Mouse (Mus musculus): ENCODE data around the gene Echdc3. TPM values are rescaled to one million over a fixed set of nuclear protein-coding genes. Genes with fewer than 3 reads are reported as not detected.

The Echdc3 gene
- polyA plus RNA-seq, 1 experiment from 2014 or later = 8.1 TPM

DNA sequence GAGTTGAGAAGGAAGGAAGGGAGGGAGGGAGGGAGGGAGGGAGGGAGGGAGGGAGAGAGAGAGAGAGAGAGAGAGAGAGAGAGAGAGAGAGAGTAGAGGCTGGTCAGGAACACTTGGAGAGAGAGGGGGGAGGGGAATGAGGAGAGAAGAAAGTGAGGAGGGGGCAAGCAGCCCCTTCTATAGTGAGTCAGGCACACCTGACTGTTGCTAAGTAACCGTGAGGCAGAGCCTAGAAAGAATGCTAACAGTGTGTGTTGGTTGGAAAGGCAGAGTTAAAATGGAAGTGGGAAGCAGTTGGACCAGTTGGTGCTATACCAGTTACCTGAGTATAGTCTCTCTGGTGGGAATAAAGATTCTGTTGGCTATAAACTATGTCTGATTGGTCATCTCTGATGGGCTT, 27.2 kb upstream of the Echdc3 start:
- 52% methylated on average over 1 of the region's 1 CpGs for WGBS
- TF ChIP-seq EP300 (optimal IDR thresholded peaks at IDR 0.05) = no peak
- no peak for TF ChIP-seq CTCF (IDR thresholded peaks at IDR 0.05; ENCODE audit: low read depth)

DNA sequence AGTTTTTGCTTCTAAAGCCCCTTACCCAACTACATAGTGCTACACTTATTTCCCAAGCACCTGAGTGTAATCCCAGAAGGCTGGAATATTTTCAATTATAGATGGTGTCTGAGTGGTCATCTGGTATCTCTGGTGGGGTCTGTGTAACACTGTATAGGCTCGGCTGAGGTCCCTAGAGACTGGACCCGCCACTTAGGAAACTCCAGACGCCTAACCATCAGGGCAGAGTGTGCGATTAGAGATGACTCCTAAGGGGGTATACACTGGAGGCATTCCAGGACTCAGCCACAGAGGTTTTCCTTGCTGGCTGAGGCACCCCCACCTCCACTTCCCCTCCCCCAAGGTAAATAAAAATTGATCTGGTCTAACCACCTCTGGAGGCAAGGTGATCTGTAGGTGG, 26.5 kb upstream of the Echdc3 start:
- 61% methylated on average over 4 of the region's 4 CpGs for WGBS
- H3K27ac ChIP-seq (replicated peaks) = no peak overlapping the region
- no peak overlapping the region for H3K4me2 ChIP-seq (replicated peaks; ENCODE audit: low read depth)
- no peak overlapping the region for H3K4me3 ChIP-seq (ENCODE audit: low read depth, low read length)
- H3K36me3 ChIP-seq (ENCODE audit: control insufficient read depth, insufficient read depth, low read length) = no peaks in the 10 kb centered on the region
- DNase-seq (ENCODE audit: low spot score) (no peak), ATAC-seq (ENCODE audit: low FRiP score, low TSS enrichment) (peak; percentile 36; the same call in 1 of the 2 replicates)
- TF ChIP-seq EP300 (optimal IDR thresholded peaks at IDR 0.05) (no peak), CTCF (IDR thresholded peaks at IDR 0.05; ENCODE audit: low read depth) (no peak)
- H3K4me1 ChIP-seq (replicated peaks; ENCODE audit: control insufficient read depth, insufficient read depth) = no peaks in the 10 kb centered on the region
- no peaks in the 10 kb centered on the region for H3K27me3 ChIP-seq (ENCODE audit: control insufficient read depth, insufficient read depth, low read length)
- no peaks in the 10 kb centered on the region for H3K9me3 ChIP-seq (ENCODE audit: control insufficient read depth, low read length)
- H3K9ac ChIP-seq (ENCODE audit: low read length) = no peak overlapping the region

More for the DNA sequence above, 27.2 kb upstream of the Echdc3 start:
- no peak overlapping the region for H3K27ac ChIP-seq (replicated peaks)
- H3K9ac ChIP-seq (ENCODE audit: low read length) = no peak overlapping the region
- no peak overlapping the region for H3K4me3 ChIP-seq (ENCODE audit: low read depth, low read length)
- no peaks in the 10 kb centered on the region for H3K4me1 ChIP-seq (replicated peaks; ENCODE audit: control insufficient read depth, insufficient read depth)
- H3K36me3 ChIP-seq (ENCODE audit: control insufficient read depth, insufficient read depth, low read length) = no peaks in the 10 kb centered on the region
- no peak overlapping the region for H3K4me2 ChIP-seq (replicated peaks; ENCODE audit: low read depth)
- no peaks in the 10 kb centered on the region for H3K9me3 ChIP-seq (ENCODE audit: control insufficient read depth, low read length)
- no peaks in the 10 kb centered on the region for H3K27me3 ChIP-seq (ENCODE audit: control insufficient read depth, insufficient read depth, low read length)
- no peak for DNase-seq (ENCODE audit: low spot score)
- no peak for ATAC-seq (ENCODE audit: low FRiP score, low TSS enrichment)

DNA sequence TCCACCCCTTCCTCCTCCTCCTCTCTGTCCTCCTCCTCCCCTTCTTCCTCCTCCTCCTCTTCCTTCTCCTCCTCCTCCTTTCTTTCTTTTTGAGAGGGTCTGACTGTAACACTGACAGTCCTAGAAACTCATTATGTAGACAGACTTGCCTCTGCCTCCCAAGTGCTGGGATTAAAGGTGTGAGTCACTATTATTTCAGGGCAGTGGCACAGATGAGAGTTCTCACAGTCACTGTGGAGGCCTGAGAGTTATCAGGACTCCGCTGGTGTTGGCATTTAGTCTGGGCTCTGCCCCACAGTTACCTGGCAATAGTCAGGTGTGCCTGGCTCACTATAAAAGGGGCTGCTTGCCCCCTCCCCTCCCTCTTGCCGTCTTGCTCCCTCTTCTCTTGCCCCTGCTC, 25.8 kb upstream of the Echdc3 start:
- H3K9me3 ChIP-seq (ENCODE audit: control insufficient read depth, low read length) = no peaks in the 10 kb centered on the region
- no peaks in the 10 kb centered on the region for H3K27me3 ChIP-seq (ENCODE audit: control insufficient read depth, insufficient read depth, low read length)
- peak; percentile 22 for DNase-seq (ENCODE audit: low spot score)
- H3K27ac ChIP-seq (replicated peaks) = no peak overlapping the region
- no peak overlapping the region for H3K9ac ChIP-seq (ENCODE audit: low read length)
- H3K4me2 ChIP-seq (replicated peaks; ENCODE audit: low read depth) = no peak overlapping the region
- no peaks in the 10 kb centered on the region for H3K4me1 ChIP-seq (replicated peaks; ENCODE audit: control insufficient read depth, insufficient read depth)
- WGBS = 19% methylated on average over 2 of the region's 2 CpGs
- TF ChIP-seq EP300 (optimal IDR thresholded peaks at IDR 0.05) (no peak), CTCF (IDR thresholded peaks at IDR 0.05; ENCODE audit: low read depth) (no peak)
- H3K36me3 ChIP-seq (ENCODE audit: control insufficient read depth, insufficient read depth, low read length) = no peaks in the 10 kb centered on the region
- no peak overlapping the region for H3K4me3 ChIP-seq (ENCODE audit: low read depth, low read length)
- ATAC-seq (ENCODE audit: low FRiP score, low TSS enrichment) = peak; percentile 79

DNA sequence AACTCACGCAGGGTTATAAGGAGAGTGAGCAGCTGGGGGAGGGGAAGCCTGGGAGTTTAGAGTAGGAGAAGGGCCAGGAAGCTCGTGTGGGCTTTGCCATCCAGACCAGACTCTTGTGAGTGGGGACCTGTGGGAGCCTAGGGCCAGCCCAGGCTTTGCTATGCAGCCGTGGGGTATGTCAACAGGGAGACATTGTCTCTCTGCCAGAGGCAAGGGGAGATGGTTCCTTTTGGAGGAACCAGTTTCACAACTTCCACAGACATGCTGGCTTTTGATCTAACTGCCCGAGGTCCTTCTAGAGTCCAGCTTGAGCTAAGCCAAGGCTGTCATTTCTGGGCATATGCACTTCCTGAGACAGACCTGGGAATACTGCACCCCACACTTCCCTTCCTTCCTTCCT, 25.4 kb upstream of the Echdc3 start:
- no peak for TF ChIP-seq EP300 (optimal IDR thresholded peaks at IDR 0.05)
- TF ChIP-seq CTCF (IDR thresholded peaks at IDR 0.05; ENCODE audit: low read depth) = no peak
- WGBS = 38% methylated on average over 4 of the region's 4 CpGs
- no peak overlapping the region for H3K4me3 ChIP-seq (ENCODE audit: low read depth, low read length)
- H3K27ac ChIP-seq (replicated peaks) = no peak overlapping the region
- ATAC-seq (ENCODE audit: low FRiP score, low TSS enrichment) (peak; percentile 25; the same call in 1 of the 2 replicates), DNase-seq (ENCODE audit: low spot score) (peak; percentile 18)
- H3K9me3 ChIP-seq (ENCODE audit: control insufficient read depth, low read length) = no peaks in the 10 kb centered on the region
- no peak overlapping the region for H3K9ac ChIP-seq (ENCODE audit: low read length)
- no peaks in the 10 kb centered on the region for H3K27me3 ChIP-seq (ENCODE audit: control insufficient read depth, insufficient read depth, low read length)
- H3K4me1 ChIP-seq (replicated peaks; ENCODE audit: control insufficient read depth, insufficient read depth) = no peaks in the 10 kb centered on the region
- no peak overlapping the region for H3K4me2 ChIP-seq (replicated peaks; ENCODE audit: low read depth)
- no peaks in the 10 kb centered on the region for H3K36me3 ChIP-seq (ENCODE audit: control insufficient read depth, insufficient read depth, low read length)

DNA sequence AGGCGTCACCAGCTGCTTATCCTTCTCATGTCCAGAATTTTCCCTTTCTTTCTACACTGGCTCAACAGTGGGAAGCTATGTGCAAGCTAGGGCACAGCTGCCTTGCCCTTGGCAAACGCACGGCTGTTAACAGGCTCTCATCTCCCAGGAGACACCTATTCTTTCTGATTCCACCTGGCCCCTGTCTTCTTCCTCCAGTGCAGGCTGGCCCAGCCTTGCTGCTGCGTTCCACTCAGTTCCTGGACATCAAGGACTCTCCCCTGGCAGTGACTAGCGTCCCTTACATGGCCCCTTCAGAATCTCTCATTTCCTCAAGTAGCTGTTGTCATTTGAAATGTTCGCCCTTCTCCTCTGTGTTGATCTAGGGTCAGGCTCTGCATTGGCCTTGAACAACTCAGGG, 20.5 kb upstream of the Echdc3 start:
- TF ChIP-seq EP300 (optimal IDR thresholded peaks at IDR 0.05) = no peak
- no peak for TF ChIP-seq CTCF (IDR thresholded peaks at IDR 0.05; ENCODE audit: low read depth)
- no peak for DNase-seq (ENCODE audit: low spot score)
- WGBS = 62% methylated on average over 6 of the region's 6 CpGs
- Histone ChIP-seq H3K4me2 (replicated peaks; ENCODE audit: low read depth) (no peak overlapping the region), H3K9me3 (ENCODE audit: control insufficient read depth, low read length) (no peaks in the 10 kb centered on the region), H3K27ac (replicated peaks) (no peak overlapping the region), H3K4me1 (replicated peaks; ENCODE audit: control insufficient read depth, insufficient read depth) (no peaks in the 10 kb centered on the region), H3K9ac (ENCODE audit: low read length) (no peak overlapping the region), H3K4me3 (ENCODE audit: low read depth, low read length) (no peak overlapping the region), H3K27me3 (ENCODE audit: control insufficient read depth, insufficient read depth, low read length) (no peaks in the 10 kb centered on the region), H3K36me3 (ENCODE audit: control insufficient read depth, insufficient read depth, low read length) (no peaks in the 10 kb centered on the region)
- no peak for ATAC-seq (ENCODE audit: low FRiP score, low TSS enrichment)

DNA sequence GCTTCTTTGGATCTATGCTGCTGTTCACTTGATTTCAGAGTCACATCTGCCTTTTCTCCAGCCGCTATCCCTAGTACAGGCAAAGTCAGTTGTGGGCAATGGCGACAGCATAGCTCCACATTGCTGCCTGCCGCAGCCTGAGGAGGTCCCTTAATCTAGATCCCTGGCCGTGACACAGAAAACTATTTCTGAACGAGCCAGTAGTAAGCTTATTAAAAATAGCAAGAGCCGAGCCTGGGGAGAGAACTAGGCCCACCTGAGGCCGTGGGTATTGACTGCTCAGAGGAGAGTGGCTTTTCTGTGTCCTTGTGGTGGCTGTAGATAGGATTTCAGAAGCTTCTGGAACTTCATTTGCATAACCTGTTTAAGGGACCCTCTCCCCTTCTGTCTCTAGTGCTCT, 19.9 kb upstream of the Echdc3 start:
- Histone ChIP-seq H3K4me3 (ENCODE audit: low read depth, low read length) (no peak overlapping the region), H3K4me2 (replicated peaks; ENCODE audit: low read depth) (no peak overlapping the region), H3K9ac (ENCODE audit: low read length) (no peak overlapping the region), H3K9me3 (ENCODE audit: control insufficient read depth, low read length) (no peaks in the 10 kb centered on the region), H3K27ac (replicated peaks) (no peak overlapping the region), H3K4me1 (replicated peaks; ENCODE audit: control insufficient read depth, insufficient read depth) (no peaks in the 10 kb centered on the region), H3K27me3 (ENCODE audit: control insufficient read depth, insufficient read depth, low read length) (no peaks in the 10 kb centered on the region), H3K36me3 (ENCODE audit: control insufficient read depth, insufficient read depth, low read length) (no peaks in the 10 kb centered on the region)
- 79% methylated on average over 7 of the region's 7 CpGs for WGBS
- DNase-seq (ENCODE audit: low spot score) (no peak), ATAC-seq (ENCODE audit: low FRiP score, low TSS enrichment) (no peak)
- no peak for TF ChIP-seq EP300 (optimal IDR thresholded peaks at IDR 0.05)
- TF ChIP-seq CTCF (IDR thresholded peaks at IDR 0.05; ENCODE audit: low read depth) = no peak

Data from stomach, postnatal 0 days (tissue).